Mouse (Mus musculus) liver, postnatal 0 days (tissue): ENCODE data around the gene Padi3.

ENCODE experiments used
- CTCF ChIP-seq: sonication (generic); IDR thresholded peaks from 2 replicates; pipeline ENCODE4 v1.5.1; 2016; ENCODE audit warnings: antibody characterized with exemption, low read depth
- EP300 ChIP-seq: IDR thresholded peaks from 2 replicates; pipeline ENCODE4 v1.6.1; 2016; ENCODE audit warnings: antibody characterized with exemption, low read depth, mild to moderate bottlenecking

GRCm38 (mm10) chr4:140849310-140849709 is 38.9 kb upstream of the Padi3 start:
- TF ChIP-seq CTCF (no peak), EP300 (no peak)
